Mouse (Mus musculus) liver (tissue): Measurements from ENCODE around the gene Unc13d.
A peak's percentile ranks its signal among the peaks of the same experiment; 100 is the strongest.

ENCODE experiments used
- DNase-seq: peaks from one replicate; pipeline ENCODE4 v3.0.0-alpha.2; 2020; ENCODE audit warnings: mixed read lengths

Unc13d gene

GRCm38 (mm10) chr11:116043286-116043685 is 34.5 kb downstream of the Unc13d start:
- DNase-seq, result no peak

DNA sequence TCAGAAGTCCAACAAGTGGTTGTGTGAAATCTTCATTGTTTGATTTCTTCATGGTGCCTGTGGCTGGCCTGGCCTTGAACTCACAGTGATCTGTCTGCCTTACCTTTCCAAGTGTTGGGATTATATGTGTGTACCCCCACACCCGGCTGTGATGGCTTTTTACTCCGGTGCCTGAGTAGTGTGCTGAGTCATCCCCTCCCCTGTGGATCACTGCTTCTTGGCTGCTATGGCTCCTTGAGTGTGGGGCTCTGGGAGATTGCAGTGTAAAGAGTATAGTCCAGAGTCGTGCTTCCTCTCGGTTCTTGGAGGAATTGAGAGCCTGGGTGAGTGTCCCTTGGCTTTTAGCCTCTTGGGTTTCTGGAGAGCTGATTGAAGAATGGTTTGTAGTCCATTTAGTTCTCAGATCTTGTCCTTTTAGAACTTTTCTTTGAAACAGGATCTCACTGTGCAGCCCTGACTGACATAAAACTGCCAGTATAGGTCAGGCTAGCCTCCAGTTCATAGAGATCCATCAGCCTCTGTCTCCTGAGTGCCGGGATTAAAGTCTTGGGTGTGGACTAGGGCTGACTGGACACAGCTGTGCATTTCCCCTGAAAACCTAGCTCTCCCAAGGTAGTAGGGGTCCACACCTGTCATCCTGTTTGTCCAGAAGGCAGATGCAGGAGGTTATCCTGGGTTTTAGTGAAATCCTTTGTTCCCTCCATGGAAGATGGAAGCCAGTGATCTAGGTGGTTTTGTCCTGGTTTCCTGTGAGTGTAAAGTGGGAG is 35.2 kb downstream of the Unc13d start:
- DNase-seq, result no peak

DNA sequence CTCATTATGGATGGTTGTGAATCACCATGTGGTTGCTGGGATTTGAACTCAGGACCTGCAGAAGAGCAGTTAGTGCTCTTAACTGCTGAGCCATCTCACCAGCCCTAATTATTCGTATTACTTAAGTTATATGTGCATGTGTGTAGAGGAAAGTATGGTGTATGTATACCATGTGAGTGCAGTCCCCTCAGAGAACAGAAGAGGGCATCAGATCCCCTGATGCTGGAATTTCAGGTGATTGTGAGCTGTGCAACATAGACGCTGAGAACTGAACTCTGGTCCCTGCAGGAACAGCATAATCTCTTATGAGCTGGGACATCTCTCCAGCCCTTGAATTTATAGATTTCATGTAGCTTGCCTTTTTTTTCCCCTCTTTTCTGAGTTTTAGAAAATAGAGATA is 35.9 kb downstream of the Unc13d start:
- no peak for DNase-seq

DNA sequence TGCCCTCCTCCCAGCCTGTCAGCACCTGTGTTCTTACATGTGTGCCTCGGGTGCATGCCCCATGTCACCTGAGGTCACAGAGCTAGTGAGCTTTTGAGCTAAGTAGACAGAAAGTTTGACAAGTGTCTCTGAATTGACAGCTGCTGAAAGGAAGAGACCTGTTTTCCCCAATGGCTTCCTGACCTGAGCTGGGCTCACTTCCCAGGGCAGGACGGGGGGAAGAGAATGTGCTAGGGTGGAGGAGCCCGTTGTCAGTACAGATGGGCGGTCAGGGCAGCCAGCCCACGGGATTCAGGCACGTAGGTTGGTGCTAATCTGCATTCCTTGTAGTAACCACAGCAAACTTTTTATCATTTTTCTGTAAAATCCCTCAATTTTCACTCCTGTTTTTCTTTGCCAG is 37.2 kb downstream of the Unc13d start:
- no peak for DNase-seq

GRCm38 (mm10) chr11:116037826-116038225 is 39.9 kb downstream of the Unc13d start:
- no peak for DNase-seq

- DNase-seq, result no peak
Observed at GRCm38 (mm10) chr11:116036671-116037070, 41.1 kb downstream of the Unc13d start.

- DNase-seq, result no peak
Observed at GRCm38 (mm10) chr11:116034584-116034983, 43.2 kb downstream of the Unc13d start.

GRCm38 (mm10) chr11:116030898-116031845 is 46.6 kb downstream of the Unc13d start:
- peak; percentile 39 for DNase-seq

DNA sequence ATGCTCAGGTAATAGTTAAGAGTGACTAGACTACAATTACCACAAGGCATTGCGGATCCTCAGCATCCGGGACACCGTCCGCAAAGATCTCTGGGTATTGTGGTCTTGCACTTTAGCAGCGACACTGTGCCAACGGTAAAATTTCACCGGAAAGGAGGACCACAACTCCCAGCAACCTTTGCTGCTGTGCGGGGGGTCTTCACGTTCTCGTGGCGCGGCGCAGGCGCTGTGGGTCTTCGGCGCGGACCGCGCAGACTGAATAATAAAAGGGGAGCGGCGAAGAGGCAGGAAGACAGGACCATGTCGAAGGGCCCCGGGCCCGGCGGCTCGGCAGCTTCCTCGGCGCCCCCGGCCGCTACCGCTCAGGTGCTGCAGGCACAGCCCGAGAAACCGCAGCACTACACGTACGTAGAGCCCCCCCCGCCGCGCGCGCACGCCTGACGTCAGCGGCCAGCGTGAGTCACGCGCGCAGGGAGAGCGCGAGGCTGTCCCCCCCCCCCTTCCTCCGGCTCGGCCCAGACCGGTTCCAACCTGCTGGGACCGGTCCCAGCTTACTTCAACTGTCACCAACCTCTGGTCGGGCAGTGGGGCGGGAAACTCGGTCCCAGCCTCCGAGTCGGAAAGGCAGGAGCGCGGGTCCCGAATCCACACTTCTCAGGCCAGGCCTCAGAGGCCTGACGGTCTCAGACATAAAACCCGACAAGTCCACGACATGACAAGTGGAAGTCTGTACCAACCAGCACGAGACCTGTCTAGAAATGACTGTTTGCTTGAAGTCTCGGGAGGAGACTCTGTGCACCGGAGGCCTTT is 47.5 kb downstream of the Unc13d start, which contains the start of gene Unk:
Gene Unk (plus strand): TSS at position 235 of the 810 bp plus-strand sequence.
- DNase-seq, result peak; percentile 94

DNA sequence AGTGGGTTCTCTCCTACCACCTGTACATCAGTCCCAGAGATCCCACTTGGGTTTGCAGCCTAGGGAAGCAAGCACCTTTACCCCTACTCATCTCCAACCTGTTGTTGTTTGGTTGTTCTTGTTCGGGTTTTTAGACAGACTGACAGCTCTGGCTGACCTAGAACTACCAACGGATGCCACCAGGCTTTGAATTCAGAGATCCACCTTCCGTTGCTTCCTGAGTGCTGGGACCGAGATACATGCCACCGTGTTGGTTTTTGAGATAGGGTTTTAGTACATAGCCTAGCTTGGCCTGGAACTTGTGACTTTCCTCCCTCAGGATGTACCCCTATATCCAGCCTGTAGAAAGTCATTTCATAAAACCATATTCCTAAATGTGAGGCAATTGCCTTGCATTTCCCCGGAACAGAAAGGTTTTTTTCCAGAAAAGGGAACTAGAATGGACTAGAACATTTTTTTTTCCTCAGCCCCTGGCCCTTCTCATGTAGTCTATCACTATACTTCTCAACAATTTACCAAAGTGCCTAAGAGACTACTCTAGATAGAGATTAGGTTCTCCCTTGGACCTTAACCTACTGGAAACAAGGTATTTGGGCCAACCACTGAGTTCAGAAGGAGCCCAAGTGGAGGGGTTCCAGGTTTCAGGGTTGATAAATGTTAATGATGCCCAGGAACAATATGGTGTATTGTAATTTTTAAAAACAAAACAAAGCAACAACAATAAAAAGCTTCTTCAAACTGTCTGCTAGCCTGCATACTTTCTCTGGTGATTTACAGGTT is 48.5 kb downstream of the Unc13d start:
- DNase-seq, result no peak

GRCm38 (mm10) chr11:116028177-116028865 is 49.4 kb downstream of the Unc13d start:
- no peak for DNase-seq

GRCm38 (mm10) chr11:116027756-116028155 is 50.0 kb downstream of the Unc13d start, which contains the start of gene H3f3b:
TSS of gene H3f3b (minus strand) at chr11:116027962.
- no peak for DNase-seq

GRCm38 (mm10) chr11:116025056-116025845 is 52.5 kb downstream of the Unc13d start:
- no peak for DNase-seq

DNA sequence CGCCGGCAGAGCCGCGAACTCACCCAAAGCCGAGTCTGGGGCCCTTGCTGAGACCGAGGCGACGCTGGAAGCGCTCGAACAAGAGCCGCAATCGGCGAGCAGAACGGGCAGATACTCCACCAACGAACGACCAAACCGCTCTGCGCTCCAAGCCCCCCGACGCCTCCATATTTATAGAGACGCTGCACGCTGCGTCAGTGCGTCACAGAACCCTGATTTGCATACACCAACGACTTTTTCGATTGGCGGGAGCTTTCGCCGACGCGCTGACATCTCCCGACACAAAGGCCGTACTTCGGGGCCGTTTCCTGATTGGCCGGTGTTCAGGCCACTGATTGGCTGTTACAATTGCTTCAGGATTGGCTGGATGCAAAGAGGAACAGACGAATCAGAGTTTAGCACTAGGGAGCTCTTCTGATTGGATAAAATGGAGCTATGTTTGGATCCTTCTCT is 53.4 kb downstream of the Unc13d start:
- DNase-seq, result peak; percentile 97

DNA sequence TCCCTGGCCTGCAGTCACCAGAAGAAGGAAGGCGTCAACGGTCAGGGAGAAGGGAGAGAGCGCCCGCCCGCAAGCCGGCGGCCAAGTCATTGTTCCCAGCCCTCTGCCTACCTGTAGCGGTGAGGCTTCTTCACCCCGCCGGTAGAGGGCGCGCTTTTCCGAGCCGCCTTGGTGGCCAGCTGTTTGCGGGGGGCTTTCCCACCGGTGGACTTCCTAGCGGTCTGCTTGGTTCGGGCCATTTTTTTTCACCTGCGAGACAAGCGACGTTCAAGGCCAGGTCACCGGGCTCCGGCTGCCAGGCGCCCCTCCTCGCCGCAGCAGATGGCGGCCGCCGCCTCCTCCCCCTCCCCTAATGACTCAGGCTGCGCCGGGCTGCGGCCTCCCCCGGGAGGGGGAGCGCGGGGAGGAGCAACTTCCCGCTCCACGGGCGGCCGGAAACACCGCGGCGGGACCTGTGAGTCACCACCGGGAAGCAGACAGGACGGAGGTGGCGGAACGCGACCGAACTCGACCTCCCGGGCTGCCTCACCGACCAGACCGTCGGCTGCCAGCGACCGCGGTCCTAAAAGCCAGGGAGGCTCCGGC is 53.9 kb downstream of the Unc13d start:
- peak; percentile 87 for DNase-seq

DNA sequence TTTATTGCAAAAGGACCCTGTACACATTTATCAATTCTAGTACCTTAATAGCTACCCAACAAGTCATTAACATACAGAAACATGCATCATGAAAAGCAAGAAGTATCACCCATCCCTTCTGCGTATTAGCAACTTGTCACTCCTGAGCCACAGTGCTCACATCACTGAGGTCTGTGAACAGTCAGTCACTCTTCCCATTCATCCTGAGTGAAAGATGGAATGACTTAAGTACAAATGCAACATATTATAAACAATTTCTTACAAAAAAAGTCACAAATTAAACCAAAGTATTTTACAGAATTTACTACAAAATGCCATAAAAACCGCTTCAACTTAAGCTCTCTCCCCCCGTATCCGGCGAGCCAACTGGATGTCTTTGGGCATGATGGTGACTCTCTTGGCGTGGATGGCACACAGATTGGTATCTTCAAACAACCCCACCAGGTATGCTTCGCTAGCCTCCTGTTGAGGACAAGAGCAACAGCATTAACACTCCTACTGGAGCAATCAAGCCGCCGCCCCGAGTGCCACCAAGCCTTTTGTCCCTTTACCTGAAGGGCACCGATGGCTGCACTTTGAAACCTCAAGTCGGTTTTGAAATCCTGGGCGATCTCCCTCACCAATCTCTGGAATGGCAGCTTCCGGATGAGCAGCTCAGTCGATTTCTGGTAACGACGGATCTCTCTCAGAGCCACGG is 54.5 kb downstream of the Unc13d start:
- peak; percentile 46 for DNase-seq

- DNase-seq, result no peak
Observed at GRCm38 (mm10) chr11:116022256-116022780, 55.4 kb downstream of the Unc13d start.

DNA sequence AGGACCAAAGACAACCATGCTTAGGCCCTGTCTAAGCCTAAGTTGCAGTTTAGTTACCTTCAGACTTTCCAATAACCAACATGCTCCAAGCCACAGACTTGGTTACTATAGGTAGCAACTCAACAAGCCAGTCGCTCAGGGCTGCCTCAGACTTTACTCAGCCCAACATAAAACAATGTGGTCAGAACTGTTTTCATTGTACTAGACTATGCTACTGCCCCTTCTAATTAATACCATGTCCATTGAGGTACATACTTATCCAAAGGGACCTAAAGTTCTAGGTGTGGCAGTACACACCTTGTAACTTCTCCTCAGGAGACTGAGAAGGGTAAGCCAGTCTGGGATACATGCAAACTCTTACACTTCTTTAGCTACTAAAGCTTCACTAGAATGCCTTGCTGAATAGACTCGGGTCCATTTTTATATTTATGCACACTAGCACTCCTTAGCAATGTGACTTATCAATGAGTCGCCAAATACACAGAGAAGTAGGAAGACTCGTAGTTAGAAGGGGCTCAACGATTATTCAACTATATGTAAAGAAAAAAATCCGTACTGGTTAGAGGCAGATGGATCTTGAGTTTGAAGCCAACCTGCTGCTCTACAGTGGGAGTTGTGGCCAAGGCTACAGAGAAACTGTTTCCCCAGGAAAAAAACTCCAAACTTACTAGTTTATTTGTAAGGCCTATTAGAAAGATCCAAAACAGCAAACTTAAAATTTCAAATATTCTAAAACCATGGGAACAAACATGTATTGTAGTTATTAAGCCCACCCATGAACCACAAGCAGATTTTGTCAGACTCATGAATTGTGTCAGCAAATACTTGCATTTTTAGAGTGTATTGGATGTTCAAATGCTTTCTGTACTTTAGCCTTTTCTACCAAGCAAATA is 56.2 kb downstream of the Unc13d start:
- DNase-seq, result no peak
